Mouse (Mus musculus): ENCODE data around the gene Baz2b. TPM values are rescaled to one million over a fixed set of nuclear protein-coding genes. Genes with fewer than 3 reads are reported as not detected.

The Baz2b gene
- polyA plus RNA-seq, 1 experiment, result 7.0 TPM

- DNase-seq (ENCODE audit: low read depth, low spot score), result no peak
- 71% methylated on average over 6 of the region's 6 CpGs for WGBS
Observed at GRCm38 (mm10) chr2:59975772-59976171, 233.9 kb downstream of the Baz2b start.

GRCm38 (mm10) chr2:59973962-59974361, 235.7 kb downstream of the Baz2b start:
- no peak for DNase-seq (ENCODE audit: low read depth, low spot score)
- 90% methylated on average over 5 of the region's 5 CpGs for WGBS

GRCm38 (mm10) chr2:59973104-59973641, 236.5 kb downstream of the Baz2b start:
- DNase-seq (ENCODE audit: low read depth, low spot score), result no peak
- WGBS, result 91% methylated on average over 4 of the region's 4 CpGs

- DNase-seq (ENCODE audit: low read depth, low spot score), result no peak
- 73% methylated on average over 9 of the region's 9 CpGs for WGBS
Observed at GRCm38 (mm10) chr2:59970511-59970910, 239.1 kb downstream of the Baz2b start.

- no peak for DNase-seq (ENCODE audit: low read depth, low spot score)
- 77% methylated on average over 10 of the region's 10 CpGs for WGBS
Observed at GRCm38 (mm10) chr2:59969099-59969498, 240.5 kb downstream of the Baz2b start.

- no peak for DNase-seq (ENCODE audit: low read depth, low spot score)
- 87% methylated on average over 7 of the region's 7 CpGs for WGBS
Observed at GRCm38 (mm10) chr2:59968593-59968992, 241.0 kb downstream of the Baz2b start.

- DNase-seq (ENCODE audit: low read depth, low spot score), result no peak
- 96% methylated on average over 6 of the region's 6 CpGs for WGBS
Observed at GRCm38 (mm10) chr2:59966454-59966853, 243.2 kb downstream of the Baz2b start.

- no peak for DNase-seq (ENCODE audit: low read depth, low spot score)
- 82% methylated on average over 5 of the region's 5 CpGs for WGBS
Observed at GRCm38 (mm10) chr2:59963011-59963410, 246.6 kb downstream of the Baz2b start.

GRCm38 (mm10) chr2:59962579-59962978, 247.1 kb downstream of the Baz2b start:
- 83% methylated on average over 4 of the region's 4 CpGs for WGBS
- DNase-seq (ENCODE audit: low read depth, low spot score), result no peak

GRCm38 (mm10) chr2:59960495-59960772, 249.2 kb downstream of the Baz2b start:
- 95% methylated on average over 2 of the region's 2 CpGs for WGBS
- DNase-seq (ENCODE audit: low read depth, low spot score), result no peak

- WGBS, result 89% methylated on average over 14 of the region's 14 CpGs
- no peak for DNase-seq (ENCODE audit: low read depth, low spot score)
Observed at GRCm38 (mm10) chr2:59959668-59960494, 249.8 kb downstream of the Baz2b start.

- DNase-seq (ENCODE audit: low read depth, low spot score), result no peak
- WGBS, result 73% methylated on average over 6 of the region's 6 CpGs
Observed at GRCm38 (mm10) chr2:59958543-59958942, 251.1 kb downstream of the Baz2b start.

GRCm38 (mm10) chr2:59955916-59956315, 253.7 kb downstream of the Baz2b start:
- 88% methylated on average over 7 of the region's 7 CpGs for WGBS
- no peak for DNase-seq (ENCODE audit: low read depth, low spot score)

- WGBS, result 83% methylated on average over 3 of the region's 3 CpGs
Observed at GRCm38 (mm10) chr2:59954791-59955190, 254.8 kb downstream of the Baz2b start.

GRCm38 (mm10) chr2:59952286-59953014, 257.2 kb downstream of the Baz2b start:
- no peak for DNase-seq (ENCODE audit: low read depth, low spot score)
- 89% methylated on average over 13 of the region's 13 CpGs for WGBS

More at GRCm38 (mm10) chr2:59954791-59955190, 254.8 kb downstream of the Baz2b start:
- DNase-seq (ENCODE audit: low read depth, low spot score), result no peak

GRCm38 (mm10) chr2:59951706-59952105, 257.9 kb downstream of the Baz2b start:
- 90% methylated on average over 8 of the region's 8 CpGs for WGBS
- DNase-seq (ENCODE audit: low read depth, low spot score), result no peak

GRCm38 (mm10) chr2:59951127-59951526, 258.5 kb downstream of the Baz2b start:
- no peak for DNase-seq (ENCODE audit: low read depth, low spot score)
- WGBS, result 84% methylated on average over 4 of the region's 4 CpGs

GRCm38 (mm10) chr2:59936296-59936695, 273.3 kb downstream of the Baz2b start:
- no peak for DNase-seq (ENCODE audit: low read depth, low spot score)
- WGBS, result 67% methylated on average over 9 of the region's 9 CpGs

- no peak for DNase-seq (ENCODE audit: low read depth, low spot score)
- WGBS, result 89% methylated on average over 3 of the region's 3 CpGs
Observed at GRCm38 (mm10) chr2:59933129-59933528, 276.5 kb downstream of the Baz2b start.

- 96% methylated on average over 4 of the region's 4 CpGs for WGBS
- no peak for DNase-seq (ENCODE audit: low read depth, low spot score)
Observed at GRCm38 (mm10) chr2:59932244-59932643, 277.4 kb downstream of the Baz2b start.

- no peak for DNase-seq (ENCODE audit: low read depth, low spot score)
Observed at GRCm38 (mm10) chr2:59913610-59914009, 296.0 kb downstream of the Baz2b start.

More at GRCm38 (mm10) chr2:59913610-59914009, 296.0 kb downstream of the Baz2b start:
- 90% methylated on average over 11 of the region's 11 CpGs for whole genome bisulfite sequencing
